Mouse (Mus musculus): ENCODE measurements around the gene Araf. TPM values are rescaled to one million over a fixed set of nuclear protein-coding genes. Genes with fewer than 3 reads are reported as not detected.

Araf gene
- polyA plus RNA-seq, 1 experiment from 2014 or later: 167 TPM

Small RNAs within 50 kb of the gene (microRNA-seq; reads per million reads assigned to microRNA genes)
- not detected for gene Gm24824
- not detected for gene Mir5617

Other genes with a start within 250 kb of the Araf start
- gene Rgn, start 248.0 kb upstream of the Araf start, polyA plus RNA-seq (2015; fragmentation: Nextera tagmentation; extraction: Ambion mirVana): 0.53 and 0.57 TPM in 2 replicates
- 76.6 and 83.1 TPM in 2 replicates for gene Rbm10, start 180.3 kb upstream of the Araf start, polyA plus RNA-seq (2015; fragmentation: Nextera tagmentation; extraction: Ambion mirVana)
- gene Ndufb11, start 180.2 kb upstream of the Araf start, polyA plus RNA-seq (2015; fragmentation: Nextera tagmentation; extraction: Ambion mirVana): 203 and 233 TPM in 2 replicates
- 334 and 366 TPM in 2 replicates for gene Uba1, start 139.5 kb upstream of the Araf start, polyA plus RNA-seq (2015; fragmentation: Nextera tagmentation; extraction: Ambion mirVana)
- 101 and 106 TPM in 2 replicates for gene Cdk16, start 109.9 kb upstream of the Araf start, polyA plus RNA-seq (2015; fragmentation: Nextera tagmentation; extraction: Ambion mirVana)
- gene Usp11, start 93.9 kb upstream of the Araf start, polyA plus RNA-seq (2015; fragmentation: Nextera tagmentation; extraction: Ambion mirVana): 69.6 and 76.4 TPM in 2 replicates
- 2.2 and 4.4 TPM in 2 replicates for gene Timp1, start 72.4 kb downstream of the Araf start, polyA plus RNA-seq (2015; fragmentation: Nextera tagmentation; extraction: Ambion mirVana)
- 12.2 and 13.8 TPM in 2 replicates for gene Syn1, start 123.2 kb downstream of the Araf start, polyA plus RNA-seq (2015; fragmentation: Nextera tagmentation; extraction: Ambion mirVana)
- gene Cfp, start 133.7 kb downstream of the Araf start, polyA plus RNA-seq (2015; fragmentation: Nextera tagmentation; extraction: Ambion mirVana): 4.5 and 5.6 TPM in 2 replicates
- gene Elk1, start 152.8 kb downstream of the Araf start, polyA plus RNA-seq (2015; fragmentation: Nextera tagmentation; extraction: Ambion mirVana): 20.0 TPM in 2 replicates
- 62.2 and 65.8 TPM in 2 replicates for gene Uxt, start 164.2 kb downstream of the Araf start, polyA plus RNA-seq (2015; fragmentation: Nextera tagmentation; extraction: Ambion mirVana)

All from forebrain, embryonic 13.5 days (tissue).